Mouse (Mus musculus): ENCODE measurements around the gene Qprt. TPM values are rescaled to one million over a fixed set of nuclear protein-coding genes. Genes with fewer than 3 reads are reported as not detected.

Gene Qprt
- polyA plus RNA-seq, 1 experiment from 2014 or later = 1.1 TPM

DNA sequence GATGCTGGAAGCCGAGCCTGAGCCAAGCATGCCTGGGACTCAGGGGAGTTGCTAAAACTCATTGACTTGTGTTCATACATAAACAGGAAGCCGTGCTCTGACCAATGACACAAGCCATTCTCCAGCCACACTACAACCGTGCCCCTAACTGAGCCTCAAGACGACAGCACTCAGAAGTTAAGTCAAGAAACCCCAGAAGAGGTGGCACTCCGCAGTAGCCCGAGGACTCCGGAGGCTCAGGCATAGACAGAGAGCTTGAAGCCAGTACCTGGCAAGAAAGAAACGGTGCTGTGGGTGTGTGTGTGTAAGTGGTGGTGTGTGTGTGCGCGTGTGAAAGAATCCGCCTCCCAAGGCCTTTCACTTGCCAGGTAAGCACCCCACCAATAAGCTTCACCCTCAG, 7.1 kb downstream of the Qprt start:
- no peaks in the 10 kb centered on the region for H3K36me3 ChIP-seq (ENCODE audit: control insufficient read depth, insufficient read depth, low read length)
- no peak overlapping the region for H3K4me2 ChIP-seq (ENCODE audit: low read length)
- no peak overlapping the region for H3K4me3 ChIP-seq (ENCODE audit: low read length)
- no peak overlapping the region for H3K27ac ChIP-seq (ENCODE audit: low read depth, low read length)
- ATAC-seq = no peak
- no peaks in the 10 kb centered on the region for H3K9me3 ChIP-seq (ENCODE audit: control insufficient read depth, low read length)
- 84% methylated on average over 11 of the region's 11 CpGs for WGBS
- no peaks in the 10 kb centered on the region for H3K4me1 ChIP-seq (ENCODE audit: control insufficient read depth, insufficient read depth, low read depth, low read length)
- H3K9ac ChIP-seq (ENCODE audit: low read depth, low read length) = no peak overlapping the region
- H3K27me3 ChIP-seq (replicated peaks; ENCODE audit: control insufficient read depth, insufficient read depth, low read length) = no peaks in the 10 kb centered on the region

DNA sequence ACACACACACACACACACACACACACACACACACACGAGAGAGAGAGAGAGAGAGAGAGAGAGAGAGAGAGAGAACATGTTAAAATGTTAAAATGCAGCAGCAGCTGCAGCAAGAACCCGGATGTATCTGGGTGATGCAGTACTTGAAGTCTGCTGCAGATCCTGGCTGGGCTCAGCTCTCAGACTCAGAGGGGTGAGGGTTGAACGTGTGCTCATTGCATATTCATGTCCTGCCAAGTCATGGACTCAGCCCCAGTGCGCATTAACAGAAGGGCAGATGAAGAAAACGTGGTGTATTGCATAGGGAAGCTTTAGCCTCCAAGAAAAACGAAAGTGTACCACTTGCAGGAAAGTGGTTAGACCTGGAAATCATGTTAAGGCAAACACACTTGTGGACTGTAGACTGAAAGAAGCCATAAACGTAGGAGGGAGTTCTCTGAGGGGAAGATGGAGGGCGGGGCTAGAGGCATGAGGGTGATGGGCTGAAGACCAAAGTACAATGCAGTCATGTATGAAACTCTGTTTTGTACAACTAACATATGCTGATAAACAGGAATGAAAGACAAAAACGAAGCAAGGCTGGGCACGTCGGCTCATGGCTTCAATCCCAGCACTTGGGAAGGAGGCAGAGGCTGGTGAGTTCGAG, 8.3 kb downstream of the Qprt start:
- no peak overlapping the region for H3K27ac ChIP-seq (ENCODE audit: low read depth, low read length)
- H3K9ac ChIP-seq (ENCODE audit: low read depth, low read length) = no peak overlapping the region
- no peaks in the 10 kb centered on the region for H3K27me3 ChIP-seq (replicated peaks; ENCODE audit: control insufficient read depth, insufficient read depth, low read length)
- ATAC-seq = no peak
- H3K4me2 ChIP-seq (ENCODE audit: low read length) = no peak overlapping the region
- H3K4me3 ChIP-seq (ENCODE audit: low read length) = no peak overlapping the region
- H3K4me1 ChIP-seq (ENCODE audit: control insufficient read depth, insufficient read depth, low read depth, low read length) = no peaks in the 10 kb centered on the region
- no peaks in the 10 kb centered on the region for H3K9me3 ChIP-seq (ENCODE audit: control insufficient read depth, low read length)
- no peaks in the 10 kb centered on the region for H3K36me3 ChIP-seq (ENCODE audit: control insufficient read depth, insufficient read depth, low read length)
- WGBS = 49% methylated on average over 12 of the region's 12 CpGs

DNA sequence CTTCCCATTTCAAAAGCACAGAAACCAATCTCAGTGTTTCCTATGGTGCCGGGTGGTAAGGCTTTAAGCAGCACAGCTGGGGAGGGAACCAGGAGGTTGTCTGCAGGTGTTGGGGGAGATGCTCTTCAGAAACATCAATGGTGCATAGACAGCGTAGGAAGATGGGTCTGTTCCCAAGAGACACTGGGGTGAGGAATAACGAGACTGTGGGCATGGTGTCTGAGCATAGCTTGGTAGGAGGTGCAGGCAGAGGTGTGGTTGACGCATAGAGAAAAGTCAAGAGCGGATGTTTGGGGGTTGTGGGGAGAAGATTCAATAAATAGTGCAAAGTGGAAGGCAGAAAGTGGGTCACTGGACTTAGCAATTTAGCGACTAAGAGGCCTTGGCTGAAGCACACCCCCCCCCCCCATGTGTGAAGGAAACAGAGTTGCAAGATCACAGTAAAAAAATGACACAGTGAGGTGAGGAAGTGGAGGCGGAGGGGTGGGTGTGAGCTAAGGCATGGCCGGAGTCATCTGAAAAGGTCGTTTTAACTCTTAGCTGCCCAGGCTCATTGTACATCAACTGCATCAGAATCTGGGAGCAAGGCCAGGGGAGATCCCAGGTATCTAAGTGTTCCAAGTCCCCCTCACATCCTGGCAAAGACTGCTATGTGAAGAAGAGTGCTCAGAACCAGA, 9.0 kb downstream of the Qprt start:
- no peak overlapping the region for H3K27ac ChIP-seq (ENCODE audit: low read depth, low read length)
- ATAC-seq = no peak
- H3K4me1 ChIP-seq (ENCODE audit: control insufficient read depth, insufficient read depth, low read depth, low read length) = no peaks in the 10 kb centered on the region
- no peak overlapping the region for H3K4me3 ChIP-seq (ENCODE audit: low read length)
- H3K9me3 ChIP-seq (ENCODE audit: control insufficient read depth, low read length) = no peaks in the 10 kb centered on the region
- no peak overlapping the region for H3K4me2 ChIP-seq (ENCODE audit: low read length)
- whole genome bisulfite sequencing = 42% methylated on average over 9 of the region's 9 CpGs
- H3K27me3 ChIP-seq (replicated peaks; ENCODE audit: control insufficient read depth, insufficient read depth, low read length) = no peaks in the 10 kb centered on the region
- no peak overlapping the region for H3K9ac ChIP-seq (ENCODE audit: low read depth, low read length)
- no peaks in the 10 kb centered on the region for H3K36me3 ChIP-seq (ENCODE audit: control insufficient read depth, insufficient read depth, low read length)

DNA sequence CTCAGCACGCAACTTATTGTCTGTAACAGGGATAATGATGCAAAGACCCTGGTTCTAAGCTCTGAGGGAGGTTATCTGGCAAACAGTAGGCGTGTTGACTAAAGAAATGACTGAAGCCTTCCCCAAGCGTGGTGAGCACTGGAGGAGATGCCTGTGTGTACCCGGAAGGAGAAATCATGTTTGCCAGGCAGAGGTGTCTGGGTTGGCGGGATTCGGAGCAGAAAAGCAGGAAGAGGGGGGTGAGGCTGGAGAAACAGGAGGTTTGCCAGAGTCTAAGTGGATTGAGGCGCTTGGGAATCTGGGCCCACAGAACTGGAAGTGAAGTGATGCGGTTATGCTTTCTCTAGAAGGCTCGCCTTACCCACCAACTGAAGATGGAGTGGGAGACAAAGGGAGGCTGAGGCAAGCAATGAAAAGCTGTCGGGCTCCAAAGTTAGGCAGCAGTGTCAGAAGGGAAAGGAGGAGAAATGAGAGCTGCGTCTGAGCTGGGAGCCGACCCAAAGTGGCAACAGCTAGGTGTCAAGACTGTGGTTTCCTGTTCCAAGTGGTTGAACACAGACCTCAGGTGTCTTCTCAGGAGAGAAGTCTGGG, 9.7 kb downstream of the Qprt start:
- Histone ChIP-seq H3K9ac (ENCODE audit: low read depth, low read length) (no peak overlapping the region), H3K4me3 (ENCODE audit: low read length) (no peak overlapping the region), H3K36me3 (ENCODE audit: control insufficient read depth, insufficient read depth, low read length) (no peaks in the 10 kb centered on the region), H3K4me1 (ENCODE audit: control insufficient read depth, insufficient read depth, low read depth, low read length) (no peaks in the 10 kb centered on the region), H3K4me2 (ENCODE audit: low read length) (no peak overlapping the region), H3K27ac (ENCODE audit: low read depth, low read length) (no peak overlapping the region), H3K9me3 (ENCODE audit: control insufficient read depth, low read length) (no peaks in the 10 kb centered on the region), H3K27me3 (replicated peaks; ENCODE audit: control insufficient read depth, insufficient read depth, low read length) (no peaks in the 10 kb centered on the region)
- no peak for ATAC-seq
- 85% methylated on average over 12 of the region's 12 CpGs for WGBS

DNA sequence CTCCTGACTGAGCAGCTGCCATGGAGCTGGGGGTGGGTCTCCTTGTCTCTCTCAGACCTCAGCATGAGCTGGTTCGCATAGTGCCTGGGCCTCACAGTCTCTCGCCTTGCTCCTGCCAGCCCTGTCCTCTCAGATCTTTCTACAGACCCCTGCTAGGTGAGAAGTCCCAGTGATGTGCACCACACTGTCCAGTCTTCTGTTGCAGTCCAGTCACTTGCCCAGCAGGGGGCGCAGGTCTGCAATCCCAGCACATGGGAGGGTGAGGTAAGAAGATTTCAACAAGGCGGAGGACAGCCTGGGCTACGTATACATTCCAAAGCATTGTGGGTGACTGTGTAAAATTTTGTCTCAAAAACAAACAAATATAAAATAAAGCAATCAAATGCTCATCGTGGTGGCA, 10.6 kb downstream of the Qprt start:
- no peak for ATAC-seq
- Histone ChIP-seq H3K9me3 (ENCODE audit: control insufficient read depth, low read length) (no peaks in the 10 kb centered on the region), H3K27me3 (replicated peaks; ENCODE audit: control insufficient read depth, insufficient read depth, low read length) (no peaks in the 10 kb centered on the region), H3K9ac (ENCODE audit: low read depth, low read length) (no peak overlapping the region), H3K4me1 (ENCODE audit: control insufficient read depth, insufficient read depth, low read depth, low read length) (no peaks in the 10 kb centered on the region), H3K4me2 (ENCODE audit: low read length) (no peak overlapping the region), H3K4me3 (ENCODE audit: low read length) (no peak overlapping the region), H3K27ac (ENCODE audit: low read depth, low read length) (no peak overlapping the region), H3K36me3 (ENCODE audit: control insufficient read depth, insufficient read depth, low read length) (no peaks in the 10 kb centered on the region)
- WGBS = 39% methylated on average over 6 of the region's 6 CpGs

DNA sequence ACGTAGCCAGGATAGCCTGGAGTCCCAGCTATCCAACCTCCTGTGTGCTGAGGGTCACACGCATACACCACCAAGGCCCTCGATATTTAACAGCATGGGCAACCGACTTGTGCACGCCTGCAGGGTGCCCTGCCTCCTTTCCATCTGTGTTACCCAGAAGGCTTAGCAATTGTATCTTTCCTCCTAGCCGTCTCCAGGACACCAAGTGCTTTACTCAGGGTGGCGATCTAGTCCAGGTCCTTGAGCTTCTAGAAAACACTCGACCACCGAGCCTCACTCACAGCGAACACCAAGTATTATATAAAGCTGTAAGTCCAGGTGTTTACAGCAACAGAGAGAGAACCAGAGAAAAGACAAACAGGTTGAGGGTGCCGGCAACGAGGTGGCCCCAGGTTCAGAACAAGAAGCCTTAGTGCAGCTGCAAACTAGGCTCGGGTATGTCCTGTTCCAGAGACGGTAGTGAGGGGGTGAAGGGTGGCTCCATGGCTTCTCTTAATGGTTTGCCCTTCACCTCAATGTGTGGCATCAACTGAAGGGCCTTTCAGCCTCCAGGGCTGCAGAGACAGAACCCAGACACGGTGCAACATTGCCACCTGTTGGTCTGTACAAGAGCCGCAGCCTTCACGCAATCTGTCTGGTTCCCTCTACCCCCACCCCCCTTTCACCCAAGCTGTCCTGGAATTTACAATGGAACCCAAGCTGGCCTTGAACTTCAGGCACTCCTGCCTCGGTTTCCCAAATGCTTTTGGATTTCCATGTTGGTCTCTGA, 11.6 kb downstream of the Qprt start:
- ATAC-seq = peak; percentile 84
- H3K9ac ChIP-seq (ENCODE audit: low read depth, low read length) = no peak overlapping the region
- no peaks in the 10 kb centered on the region for H3K9me3 ChIP-seq (ENCODE audit: control insufficient read depth, low read length)
- H3K27me3 ChIP-seq (replicated peaks; ENCODE audit: control insufficient read depth, insufficient read depth, low read length) = no peaks in the 10 kb centered on the region
- no peak overlapping the region for H3K27ac ChIP-seq (ENCODE audit: low read depth, low read length)
- H3K4me2 ChIP-seq (ENCODE audit: low read length) = no peak overlapping the region
- no peaks in the 10 kb centered on the region for H3K4me1 ChIP-seq (ENCODE audit: control insufficient read depth, insufficient read depth, low read depth, low read length)
- no peak overlapping the region for H3K4me3 ChIP-seq (ENCODE audit: low read length)
- 51% methylated on average over 18 of the region's 18 CpGs for WGBS
- no peaks in the 10 kb centered on the region for H3K36me3 ChIP-seq (ENCODE audit: control insufficient read depth, insufficient read depth, low read length)

DNA sequence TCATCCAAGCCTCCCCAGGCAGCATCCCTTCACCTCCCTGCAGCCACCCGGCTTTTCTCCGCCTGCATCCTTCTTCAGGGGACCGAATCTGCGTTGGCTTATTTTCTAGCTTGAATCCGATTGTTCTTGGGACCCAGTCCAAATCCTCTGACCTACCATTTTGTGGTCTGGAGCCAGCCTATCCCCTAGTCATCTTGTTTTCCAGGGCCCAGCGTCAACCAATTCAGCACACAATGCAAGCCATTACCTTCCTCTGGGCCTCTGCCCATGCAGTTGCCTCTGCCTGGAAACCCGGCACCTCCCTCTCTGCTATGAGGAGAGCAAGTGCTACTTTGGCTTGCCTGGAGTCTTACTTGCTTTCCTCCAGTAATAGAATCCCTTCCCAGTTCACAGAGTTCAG, 16.5 kb downstream of the Qprt start:
- Histone ChIP-seq H3K9ac (ENCODE audit: low read depth, low read length) (no peak overlapping the region), H3K4me2 (ENCODE audit: low read length) (no peak overlapping the region), H3K4me3 (ENCODE audit: low read length) (no peak overlapping the region), H3K9me3 (ENCODE audit: control insufficient read depth, low read length) (no peaks in the 10 kb centered on the region), H3K4me1 (ENCODE audit: control insufficient read depth, insufficient read depth, low read depth, low read length) (peaks cover 5% of the 10 kb centered on the region), H3K36me3 (ENCODE audit: control insufficient read depth, insufficient read depth, low read length) (no peaks in the 10 kb centered on the region), H3K27me3 (replicated peaks; ENCODE audit: control insufficient read depth, insufficient read depth, low read length) (no peaks in the 10 kb centered on the region), H3K27ac (ENCODE audit: low read depth, low read length) (peak overlapping the region; percentile 41; the same call in 1 of the 2 replicates)
- no peak for ATAC-seq
- WGBS = 61% methylated on average over 7 of the region's 7 CpGs

DNA sequence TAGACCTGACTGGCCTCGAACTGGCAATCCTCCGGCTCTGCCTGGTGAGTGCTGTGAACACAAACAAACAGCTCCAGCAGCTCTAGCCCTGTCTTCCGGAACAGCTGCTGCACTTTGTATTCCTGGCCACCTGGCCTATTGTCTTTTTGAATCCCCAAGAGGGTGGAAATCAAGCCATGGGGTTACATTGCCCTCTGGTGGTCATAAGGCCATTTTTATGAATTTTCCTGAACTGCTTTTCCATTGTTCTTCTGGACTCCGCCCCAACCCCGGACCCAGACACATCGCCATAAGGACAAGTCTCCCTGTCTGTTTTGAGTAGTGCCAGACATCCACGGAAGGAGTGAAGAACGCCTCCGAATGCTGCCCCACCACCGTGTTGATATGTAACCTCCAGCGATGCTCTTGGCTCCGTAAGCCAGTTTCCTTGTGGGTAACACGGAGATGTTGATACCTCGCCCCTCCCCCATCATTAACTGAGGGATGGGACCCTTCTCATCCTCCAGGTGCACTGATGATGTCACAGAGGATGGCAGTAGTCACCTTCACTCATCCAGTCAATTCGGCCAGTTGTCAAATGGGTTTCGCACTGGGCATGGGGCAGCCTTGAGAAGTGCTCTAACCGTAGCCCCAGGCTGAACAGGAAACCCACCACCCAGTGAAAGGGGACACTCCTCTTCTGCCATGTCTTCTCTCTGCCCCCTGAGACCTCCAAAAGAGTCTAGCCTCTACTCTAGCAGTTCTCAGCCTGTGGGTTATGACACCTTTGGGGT, 17.3 kb downstream of the Qprt start:
- peak overlapping the region; percentile 70 for H3K27ac ChIP-seq (ENCODE audit: low read depth, low read length)
- H3K4me3 ChIP-seq (ENCODE audit: low read length) = peak overlapping the region; percentile 32
- H3K9me3 ChIP-seq (ENCODE audit: control insufficient read depth, low read length) = no peaks in the 10 kb centered on the region
- WGBS = 15% methylated on average over 17 of the region's 17 CpGs
- peak overlapping the region; percentile 58 for H3K9ac ChIP-seq (ENCODE audit: low read depth, low read length)
- peak; percentile 86 for ATAC-seq
- H3K4me2 ChIP-seq (ENCODE audit: low read length) = peak overlapping the region; percentile 53
- H3K4me1 ChIP-seq (ENCODE audit: control insufficient read depth, insufficient read depth, low read depth, low read length) = peaks cover 5% of the 10 kb centered on the region
- H3K36me3 ChIP-seq (ENCODE audit: control insufficient read depth, insufficient read depth, low read length) = no peaks in the 10 kb centered on the region
- H3K27me3 ChIP-seq (replicated peaks; ENCODE audit: control insufficient read depth, insufficient read depth, low read length) = no peaks in the 10 kb centered on the region
